Mouse (Mus musculus) kidney, embryonic 16.5 days (tissue): ENCODE data around the gene Dnali1. TPM values are rescaled to one million over a fixed set of nuclear protein-coding genes. Genes with fewer than 3 reads are reported as not detected.

ENCODE experiments used
- ATAC-seq: fragments of 200-750 bp; cut with Nextera tagmentation; 2 replicates; pipeline ENCODE4 v1.8.0; 2017; ENCODE audit warnings: moderate TSS enrichment; ENCODE audit not compliant: low FRiP score, low TSS enrichment
- H3K27ac ChIP-seq: fragments of 300-500 bp; sonication (generic); 2 replicates; pipeline ENCODE4 v1.5.1; 2014; ENCODE audit warnings: low read length
- H3K27me3 ChIP-seq: fragments of 300-500 bp; sonication (generic); 2 replicates; pipeline ENCODE4 v1.6.1; 2014; ENCODE audit warnings: low read length, control low read depth, mixed read lengths; ENCODE audit not compliant: insufficient read depth
- H3K36me3 ChIP-seq: fragments of 300-500 bp; sonication (generic); 2 replicates; pipeline ENCODE4 v1.6.1; 2014; ENCODE audit warnings: low read length, control low read depth, mixed read lengths; ENCODE audit not compliant: insufficient read depth
- H3K4me1 ChIP-seq: fragments of 300-500 bp; sonication (generic); 2 replicates; pipeline ENCODE4 v1.6.1; 2014; ENCODE audit warnings: low read length, control low read depth, mixed read lengths; ENCODE audit not compliant: insufficient read depth
- H3K4me2 ChIP-seq: fragments of 300-500 bp; sonication (generic); replicated peaks from 2 replicates; pipeline ENCODE4 v1.6.1; 2014; ENCODE audit warnings: low read depth, low read length
- H3K4me3 ChIP-seq: fragments of 300-500 bp; sonication (generic); 2 replicates; pipeline ENCODE4 v1.5.1; 2014; ENCODE audit warnings: mild to moderate bottlenecking, low read length
- H3K9ac ChIP-seq: fragments of 300-500 bp; sonication (generic); replicated peaks from 2 replicates; pipeline ENCODE4 v1.6.1; 2014; ENCODE audit warnings: low read length
- H3K9me3 ChIP-seq: fragments of 300-500 bp; sonication (generic); 2 replicates; pipeline ENCODE4 v1.6.1; 2016; ENCODE audit warnings: low read length, control low read depth
- whole genome bisulfite sequencing: fragments of 180-500 bp; shearing (Covaris S2); extraction: QIAGEN DNeasy Blood & Tissue Kit; methylation state at CpG from one replicate; pipeline ENCODE4 v1.1.7; 2014; 5-methylcytosine and 5-hydroxymethylcytosine counted together
- polyA plus RNA-seq: library from polyadenylated mRNA; unstranded; fragments of >200 nt; fragmentation: Nextera tagmentation; extraction: Ambion mirVana; gene quantifications from 2 replicates; pipeline ENCODE4 v1.2.1, GENCODE M21; 2015

The Dnali1 gene
- polyA plus RNA-seq, 1 experiment from 2014 or later, result 0.11 TPM

- no peak for ATAC-seq
- H3K9ac ChIP-seq, result no peak overlapping the region
- no peaks in the 10 kb centered on the region for H3K27me3 ChIP-seq
- H3K27ac ChIP-seq, result no peak overlapping the region
- no peak overlapping the region for H3K4me2 ChIP-seq
- peaks cover 5% of the 10 kb centered on the region; the same call in 1 of the 2 replicates for H3K4me1 ChIP-seq
- no peaks in the 10 kb centered on the region for H3K9me3 ChIP-seq
- H3K4me3 ChIP-seq, result no peak overlapping the region
- 88% methylated on average over 9 of the region's 9 CpGs for WGBS
- peaks cover 39% of the 10 kb centered on the region for H3K36me3 ChIP-seq
These were observed 10.1 kb downstream of the Dnali1 start for GRCm38 (mm10) chr4:125055385-125055784.

- Histone ChIP-seq H3K27ac (no peak overlapping the region), H3K27me3 (no peaks in the 10 kb centered on the region), H3K4me1 (no peaks in the 10 kb centered on the region), H3K4me3 (no peak overlapping the region), H3K4me2 (no peak overlapping the region), H3K9me3 (no peaks in the 10 kb centered on the region), H3K9ac (no peak overlapping the region), H3K36me3 (peaks cover 84% of the 10 kb centered on the region)
- 86% methylated on average over 7 of the region's 7 CpGs for WGBS
- no peak for ATAC-seq
These were observed 21.0 kb downstream of the Dnali1 start for GRCm38 (mm10) chr4:125044454-125044853.

- Histone ChIP-seq H3K4me1 (peaks cover 9% of the 10 kb centered on the region), H3K27me3 (no peaks in the 10 kb centered on the region), H3K9me3 (no peaks in the 10 kb centered on the region), H3K4me2 (no peak overlapping the region), H3K9ac (no peak overlapping the region), H3K27ac (no peak overlapping the region), H3K36me3 (peaks cover 20% of the 10 kb centered on the region), H3K4me3 (no peak overlapping the region)
- 94% methylated on average over 4 of the region's 4 CpGs for WGBS
- ATAC-seq, result no peak
These were observed 31.2 kb downstream of the Dnali1 start for GRCm38 (mm10) chr4:125034341-125034740.

- Histone ChIP-seq H3K27ac (peak overlapping the region; percentile 67), H3K4me1 (peaks cover 9% of the 10 kb centered on the region), H3K4me2 (peak overlapping the region; percentile 87), H3K9me3 (no peaks in the 10 kb centered on the region), H3K4me3 (peak overlapping the region; percentile 99), H3K36me3 (peaks cover 1% of the 10 kb centered on the region), H3K9ac (peak overlapping the region; percentile 88), H3K27me3 (no peaks in the 10 kb centered on the region; the same call in 1 of the 2 replicates)
- under 1% methylated on average over 50 of the region's 50 CpGs for WGBS
- peak; percentile 98 for ATAC-seq
These were observed 35.5 kb downstream of the Dnali1 start for GRCm38 (mm10) chr4:125029891-125030614.

- H3K9ac ChIP-seq, result no peak overlapping the region
- H3K4me1 ChIP-seq, result no peaks in the 10 kb centered on the region
- no peak overlapping the region for H3K4me2 ChIP-seq
- no peak overlapping the region for H3K27ac ChIP-seq
- no peaks in the 10 kb centered on the region for H3K36me3 ChIP-seq
- H3K9me3 ChIP-seq, result no peaks in the 10 kb centered on the region
- H3K4me3 ChIP-seq, result no peak overlapping the region
- WGBS, result 30% methylated on average over 11 of the region's 11 CpGs
- ATAC-seq, result no peak
- H3K27me3 ChIP-seq, result peaks cover 3% of the 10 kb centered on the region; the same call in 1 of the 2 replicates
These were observed 44.5 kb downstream of the Dnali1 start for GRCm38 (mm10) chr4:125020780-125021538.

- Histone ChIP-seq H3K4me3 (no peak overlapping the region), H3K4me1 (no peaks in the 10 kb centered on the region), H3K4me2 (no peak overlapping the region), H3K27ac (no peak overlapping the region), H3K9ac (no peak overlapping the region), H3K27me3 (no peaks in the 10 kb centered on the region), H3K36me3 (no peaks in the 10 kb centered on the region), H3K9me3 (no peaks in the 10 kb centered on the region)
- 83% methylated on average over 11 of the region's 11 CpGs for WGBS
- no peak for ATAC-seq
These were observed 48.1 kb downstream of the Dnali1 start for GRCm38 (mm10) chr4:125017431-125017830.

- WGBS, result 80% methylated on average over 10 of the region's 10 CpGs
These were observed 49.5 kb downstream of the Dnali1 start, which contains the start of gene Gnl2 for GRCm38 (mm10) chr4:125015806-125016635. Gnl2 (plus strand) TSS chr4:125016585.

GRCm38 (mm10) chr4:125008712-125009111 lies 56.8 kb downstream of the Dnali1 start:
- no peak overlapping the region for H3K27ac ChIP-seq
- no peak overlapping the region for H3K4me2 ChIP-seq
- ATAC-seq, result no peak
- H3K27me3 ChIP-seq, result peaks cover 10% of the 10 kb centered on the region
- H3K36me3 ChIP-seq, result no peaks in the 10 kb centered on the region
- H3K9ac ChIP-seq, result no peak overlapping the region
- no peak overlapping the region for H3K4me3 ChIP-seq
- 49% methylated on average over 8 of the region's 8 CpGs for WGBS
- no peaks in the 10 kb centered on the region for H3K9me3 ChIP-seq
- 0 out of 2 replicates have a peak, but pooled peaks cover 9% of the 10 kb centered on the region for H3K4me1 ChIP-seq

More at GRCm38 (mm10) chr4:125015806-125016635, 49.5 kb downstream of the Dnali1 start, which contains the start of gene Gnl2:
- no peaks in the 10 kb centered on the region for H3K9me3 ChIP-seq
- no peaks in the 10 kb centered on the region for H3K4me1 ChIP-seq
- ATAC-seq, result no peak
- no peak within 1 kb of the TSS for H3K9ac ChIP-seq
- H3K36me3 ChIP-seq, result no peaks in the 10 kb centered on the region
- no peak within 1 kb of the TSS for H3K4me2 ChIP-seq
- H3K27me3 ChIP-seq, result no peaks in the 10 kb centered on the region
- no peak within 1 kb of the TSS for H3K27ac ChIP-seq
- H3K4me3 ChIP-seq, result no peak within 1 kb of the TSS

GRCm38 (mm10) chr4:125008220-125008619 lies 57.3 kb downstream of the Dnali1 start:
- Histone ChIP-seq H3K9ac (no peak overlapping the region), H3K27me3 (peaks cover 10% of the 10 kb centered on the region), H3K4me1 (0 out of 2 replicates have a peak, but pooled peaks cover 9% of the 10 kb centered on the region), H3K36me3 (no peaks in the 10 kb centered on the region), H3K4me3 (no peak overlapping the region), H3K9me3 (no peaks in the 10 kb centered on the region), H3K4me2 (no peak overlapping the region), H3K27ac (no peak overlapping the region)
- no peak for ATAC-seq
- 63% methylated on average over 6 of the region's 6 CpGs for WGBS
